Mouse (Mus musculus) heart, embryonic 13.5 days (tissue): ENCODE results near the gene Il1r2. TPM values are rescaled to one million over a fixed set of nuclear protein-coding genes. Genes with fewer than 3 reads are reported as not detected.

Source experiments
- ATAC-seq: fragments of 200-750 bp; cut with Nextera tagmentation; 2 replicates; pipeline ENCODE4 v1.8.0; 2017; ENCODE audit warnings: moderate TSS enrichment; ENCODE audit not compliant: insufficient number of reproducible peaks, low FRiP score, low TSS enrichment; ENCODE audit errors: extremely low read depth
- H3K27ac ChIP-seq: fragments of 300-500 bp; sonication (generic); replicated peaks from 2 replicates; pipeline ENCODE4 v1.5.1; 2015; ENCODE audit warnings: moderate library complexity, mild to moderate bottlenecking, inconsistent platforms
- H3K27me3 ChIP-seq: fragments of 300-500 bp; sonication (generic); replicated peaks from 2 replicates; pipeline ENCODE4 v1.6.1; 2015; ENCODE audit warnings: mild to moderate bottlenecking, inconsistent platforms
- H3K36me3 ChIP-seq: fragments of 300-500 bp; sonication (generic); 2 replicates; pipeline ENCODE4 v1.6.1; 2015; ENCODE audit warnings: mild to moderate bottlenecking, inconsistent platforms
- H3K4me1 ChIP-seq: fragments of 300-500 bp; sonication (generic); 2 replicates; pipeline ENCODE4 v1.6.1; 2015; ENCODE audit warnings: inconsistent platforms
- H3K4me2 ChIP-seq: fragments of 300-500 bp; sonication (generic); 2 replicates; pipeline ENCODE4 v1.6.1; 2015; ENCODE audit warnings: inconsistent platforms, mild to moderate bottlenecking, moderate library complexity
- H3K4me3 ChIP-seq: fragments of 300-500 bp; sonication (generic); 2 replicates; pipeline ENCODE4 v1.5.1; 2015; ENCODE audit warnings: moderate library complexity, mild to moderate bottlenecking, inconsistent platforms
- H3K9ac ChIP-seq: fragments of 300-500 bp; sonication (generic); 2 replicates; pipeline ENCODE4 v1.6.1; 2015; ENCODE audit warnings: inconsistent platforms, mild to moderate bottlenecking, moderate library complexity
- H3K9me3 ChIP-seq: fragments of 300-500 bp; sonication (generic); 2 replicates; pipeline ENCODE4 v1.6.1; 2016; ENCODE audit warnings: inconsistent platforms
- WGBS: fragments of 180-500 bp; shearing (Covaris S2); methylation state at CpG from one replicate; pipeline ENCODE4 v1.1.7; 2015; ENCODE audit warnings: mixed read lengths; 5-methylcytosine and 5-hydroxymethylcytosine counted together
- polyA plus RNA-seq: library from polyadenylated mRNA; unstranded; fragments of >200 nt; fragmentation: Nextera tagmentation; extraction: Ambion mirVana; gene quantifications from 2 replicates; pipeline ENCODE4 v1.2.1, GENCODE M21; 2015

Il1r2 gene
- polyA plus RNA-seq, 1 experiment from 2014 or later = 0.15 TPM

GRCm38 (mm10) chr1:40133567-40133966 lies 59.7 kb downstream of the Il1r2 start:
- H3K36me3 ChIP-seq = no peaks in the 10 kb centered on the region
- no peak overlapping the region for H3K27ac ChIP-seq
- no peak overlapping the region for H3K4me3 ChIP-seq
- WGBS = 69% methylated on average over 3 of the region's 3 CpGs
- H3K4me2 ChIP-seq = no peak overlapping the region
- H3K9me3 ChIP-seq = no peaks in the 10 kb centered on the region
- ATAC-seq = no peak
- H3K27me3 ChIP-seq = no peaks in the 10 kb centered on the region; the same call in 1 of the 2 replicates
- 0 out of 2 replicates have a peak, but pooled peaks cover 2% of the 10 kb centered on the region for H3K4me1 ChIP-seq
- no peak overlapping the region for H3K9ac ChIP-seq

GRCm38 (mm10) chr1:40139798-40140532 lies 66.1 kb downstream of the Il1r2 start:
- no peak overlapping the region for H3K9ac ChIP-seq
- H3K4me1 ChIP-seq = peaks cover 22% of the 10 kb centered on the region
- peak; percentile 63; the same call in 1 of the 2 replicates for ATAC-seq
- H3K4me2 ChIP-seq = peak overlapping the region; percentile 45
- no peaks in the 10 kb centered on the region for H3K9me3 ChIP-seq
- no peak overlapping the region for H3K4me3 ChIP-seq
- H3K27me3 ChIP-seq = no peaks in the 10 kb centered on the region
- H3K36me3 ChIP-seq = no peaks in the 10 kb centered on the region
- H3K27ac ChIP-seq = peak overlapping the region; percentile 76
- WGBS = 23% methylated on average over 14 of the region's 14 CpGs

- no peak overlapping the region for H3K4me2 ChIP-seq
- H3K27ac ChIP-seq = no peak overlapping the region
- H3K4me3 ChIP-seq = no peak overlapping the region
- peaks cover 9% of the 10 kb centered on the region for H3K4me1 ChIP-seq
- no peaks in the 10 kb centered on the region for H3K9me3 ChIP-seq
- H3K27me3 ChIP-seq = no peaks in the 10 kb centered on the region
- no peaks in the 10 kb centered on the region for H3K36me3 ChIP-seq
- H3K9ac ChIP-seq = no peak overlapping the region
- 79% methylated on average over 6 of the region's 6 CpGs for WGBS
- no peak for ATAC-seq
Observed at GRCm38 (mm10) chr1:40156096-40156495, 82.2 kb downstream of the Il1r2 start.

- Histone ChIP-seq H3K4me1 (no peaks in the 10 kb centered on the region; the same call in 1 of the 2 replicates), H3K4me3 (no peak overlapping the region), H3K36me3 (no peaks in the 10 kb centered on the region), H3K4me2 (no peak overlapping the region), H3K27me3 (no peaks in the 10 kb centered on the region), H3K9ac (no peak overlapping the region), H3K9me3 (peaks cover 6% of the 10 kb centered on the region; the same call in 1 of the 2 replicates), H3K27ac (no peak overlapping the region)
- ATAC-seq = no peak
- WGBS = 76% methylated on average over 4 of the region's 4 CpGs
Observed at GRCm38 (mm10) chr1:40163329-40163917, 89.5 kb downstream of the Il1r2 start.

- Histone ChIP-seq H3K4me1 (no peaks in the 10 kb centered on the region; the same call in 1 of the 2 replicates), H3K27ac (no peak overlapping the region), H3K9me3 (peaks cover 6% of the 10 kb centered on the region; the same call in 1 of the 2 replicates), H3K4me3 (no peak overlapping the region), H3K9ac (no peak overlapping the region), H3K27me3 (no peaks in the 10 kb centered on the region), H3K36me3 (no peaks in the 10 kb centered on the region), H3K4me2 (no peak overlapping the region)
- no peak for ATAC-seq
- WGBS = 77% methylated on average over 4 of the region's 4 CpGs
Observed at GRCm38 (mm10) chr1:40164331-40164730, 90.5 kb downstream of the Il1r2 start.

GRCm38 (mm10) chr1:40167585-40167984 lies 93.7 kb downstream of the Il1r2 start:
- no peaks in the 10 kb centered on the region for H3K36me3 ChIP-seq
- H3K4me2 ChIP-seq = no peak overlapping the region
- 76% methylated on average over 8 of the region's 8 CpGs for WGBS
- H3K9me3 ChIP-seq = peaks cover 6% of the 10 kb centered on the region; the same call in 1 of the 2 replicates
- H3K4me3 ChIP-seq = no peak overlapping the region
- no peaks in the 10 kb centered on the region for H3K27me3 ChIP-seq
- H3K9ac ChIP-seq = no peak overlapping the region
- no peak overlapping the region for H3K27ac ChIP-seq
- H3K4me1 ChIP-seq = peaks cover 14% of the 10 kb centered on the region
- ATAC-seq = no peak

- ATAC-seq = peak; percentile 66
- H3K4me1 ChIP-seq = peaks cover 29% of the 10 kb centered on the region
Observed at GRCm38 (mm10) chr1:40171878-40172277, 98.0 kb downstream of the Il1r2 start.

GRCm38 (mm10) chr1:40174146-40174545 lies 100.3 kb downstream of the Il1r2 start:
- Histone ChIP-seq H3K4me3 (no peak overlapping the region), H3K9ac (no peak overlapping the region), H3K4me1 (peaks cover 33% of the 10 kb centered on the region), H3K4me2 (no peak overlapping the region), H3K36me3 (0 out of 2 replicates have a peak, but pooled peaks cover 3% of the 10 kb centered on the region), H3K9me3 (peaks cover 13% of the 10 kb centered on the region; the same call in 1 of the 2 replicates), H3K27ac (peak overlapping the region; percentile 72), H3K27me3 (no peaks in the 10 kb centered on the region)
- no peak for ATAC-seq
- WGBS = 58% methylated on average over 3 of the region's 3 CpGs

More at GRCm38 (mm10) chr1:40171878-40172277, 98.0 kb downstream of the Il1r2 start:
- no peak overlapping the region for H3K4me2 ChIP-seq
- peak overlapping the region; percentile 66 for H3K27ac ChIP-seq
- H3K4me3 ChIP-seq = no peak overlapping the region
- 34% methylated on average over 5 of the region's 5 CpGs for WGBS
- no peaks in the 10 kb centered on the region for H3K27me3 ChIP-seq
- 0 out of 2 replicates have a peak, but pooled peaks cover 3% of the 10 kb centered on the region for H3K36me3 ChIP-seq
- no peak overlapping the region for H3K9ac ChIP-seq
- H3K9me3 ChIP-seq = 0 out of 2 replicates have a peak, but pooled peaks cover 3% of the 10 kb centered on the region

Other genes with a start within 250 kb of the Il1r2 start
- 17.5 and 21.1 TPM in 2 replicates for gene Map4k4, start 173.2 kb upstream of the Il1r2 start, polyA plus RNA-seq
- 6.2 and 6.3 TPM in 2 replicates for gene Il1r1, start 151.0 kb downstream of the Il1r2 start, polyA plus RNA-seq